Mouse (Mus musculus) cerebellum, postnatal 25 days (tissue): ENCODE measurements at regions not wholly inside any gene's neighbourhood (a gene's known extent, or its start where the extent isn't known, plus 50 kb on each side); places are given as distances from the start of the nearest gene placed in this dataset.

ENCODE experiments used
- DNase-seq, 2 experiments: peaks; one replicate each; pipeline ENCODE4 v3.0.0; 2021; ENCODE audit warnings: mixed read lengths in 2 of 2

- DNase-seq = no peak
Measured at GRCm38 (mm10) chr1:13834860-13835840, 2258.0 kb downstream of the 4930444P10Rik start.

- no peak for DNase-seq
Measured at GRCm38 (mm10) chr1:13807786-13808185, 2285.3 kb downstream of the 4930444P10Rik start.

GRCm38 (mm10) chr1:13800460-13800859, 2292.7 kb downstream of the 4930444P10Rik start:
- no peak for DNase-seq

DNA sequence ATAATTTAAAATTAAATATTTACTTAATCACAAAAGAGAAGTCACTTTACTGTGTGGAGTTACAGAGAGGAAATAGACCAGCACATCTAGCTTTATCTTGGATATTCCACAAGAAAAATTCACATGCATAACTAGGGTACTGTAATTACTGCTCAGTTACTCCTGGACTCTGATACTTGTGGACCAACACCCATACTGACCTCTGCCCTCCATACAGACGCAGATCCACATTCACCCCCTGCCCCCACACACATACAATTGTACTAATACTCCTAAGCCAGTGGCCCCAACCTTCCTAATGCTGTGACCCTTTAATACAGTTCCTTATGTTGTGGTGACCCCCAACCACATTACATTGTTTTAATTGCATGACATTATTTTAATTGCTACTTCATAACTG, 2294.3 kb downstream of the 4930444P10Rik start:
- no peak for DNase-seq

DNA sequence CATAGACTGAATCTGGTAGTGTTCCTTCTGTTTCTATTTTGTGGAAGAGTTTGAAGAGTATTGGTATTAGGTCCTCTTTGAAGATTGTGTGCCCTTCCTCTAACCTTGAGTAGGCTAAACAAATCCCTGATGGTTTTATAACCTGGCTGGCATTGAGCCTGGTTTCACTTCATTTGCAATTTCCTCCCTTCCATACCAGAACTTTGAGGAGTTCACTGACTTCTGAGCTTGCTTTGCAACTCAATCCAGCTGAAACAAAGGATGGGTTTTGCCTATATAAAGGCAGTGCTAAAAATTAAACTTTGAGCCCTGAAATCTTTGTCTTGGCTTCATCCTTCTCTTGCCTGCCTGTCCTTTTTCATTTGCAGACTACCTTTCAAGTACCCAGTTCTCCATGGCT, 2297.9 kb downstream of the 4930444P10Rik start:
- DNase-seq = no peak

- DNase-seq = peak; percentile 82 to 87
Measured at GRCm38 (mm10) chr1:13789318-13790085, 2303.6 kb downstream of the 4930444P10Rik start.

DNA sequence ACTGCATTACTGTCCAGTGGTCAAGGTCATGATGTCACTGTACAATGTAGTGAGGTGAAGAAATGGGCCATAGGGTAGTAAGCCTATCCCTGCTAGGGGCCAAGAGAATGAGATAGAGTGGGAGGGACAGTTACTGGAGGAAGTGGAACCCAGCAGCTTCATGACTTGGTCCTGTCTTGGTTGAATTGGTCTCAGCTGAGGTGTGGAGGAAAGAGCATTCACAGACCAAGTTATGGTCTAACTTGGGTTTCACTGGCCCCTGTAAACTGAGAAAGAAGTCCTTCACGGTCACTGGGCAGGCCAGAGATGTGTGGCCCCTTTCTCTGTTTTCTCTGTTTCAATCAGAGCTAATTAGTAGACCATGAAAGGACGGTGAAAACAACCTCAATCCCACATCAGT, 2306.1 kb downstream of the 4930444P10Rik start:
- no peak for DNase-seq

- peak; percentile 13 to 50 for DNase-seq
Measured at GRCm38 (mm10) chr1:13784396-13784795, 2308.7 kb downstream of the 4930444P10Rik start.

GRCm38 (mm10) chr1:13782633-13783032, 2310.5 kb downstream of the 4930444P10Rik start:
- DNase-seq = no peak

- DNase-seq = no peak
Measured at GRCm38 (mm10) chr1:13772106-13772505, 2321.0 kb downstream of the 4930444P10Rik start.

DNA sequence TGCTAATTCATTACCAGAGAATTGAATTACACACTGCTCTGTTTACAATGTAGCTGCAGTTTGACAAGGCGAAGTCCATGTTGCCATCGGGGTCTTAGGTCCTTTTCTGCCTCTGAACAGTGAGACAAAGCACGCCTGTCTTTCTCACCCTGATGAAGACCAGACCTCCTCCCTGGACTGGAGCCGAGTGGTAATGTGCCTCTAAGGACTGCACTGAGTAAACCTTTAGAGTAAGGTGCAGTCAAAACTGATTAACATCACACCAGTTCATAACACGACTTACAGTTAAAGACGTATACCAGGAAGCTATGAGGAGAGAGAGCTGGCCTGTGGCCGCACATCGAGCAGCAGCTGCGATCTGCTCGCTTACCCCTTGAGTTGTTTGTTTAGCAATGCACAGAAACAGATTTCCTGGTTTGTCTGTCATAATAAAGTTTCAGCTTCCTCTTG, 2322.1 kb downstream of the 4930444P10Rik start:
- DNase-seq = no peak

DNA sequence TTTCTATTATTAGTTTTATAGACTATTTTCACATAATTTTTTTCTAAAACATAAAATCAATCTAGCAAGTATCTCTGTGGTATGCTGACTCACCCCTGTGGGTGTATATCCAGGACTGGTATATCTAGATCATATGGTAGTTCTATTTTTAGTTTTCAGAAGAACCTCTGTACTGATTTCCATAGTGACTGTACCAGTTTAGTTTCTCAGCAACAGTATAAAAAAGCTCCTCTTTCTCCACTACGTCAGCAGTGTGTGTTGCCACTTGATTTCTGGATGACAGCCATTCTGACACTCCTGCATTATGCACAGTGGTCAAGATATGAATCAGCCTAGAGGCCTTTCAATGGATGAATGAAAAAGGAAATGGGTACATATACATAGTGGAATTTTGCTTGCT, 2338.6 kb downstream of the A830018L16Rik start:
- DNase-seq = no peak

GRCm38 (mm10) chr1:13751381-13751780, 2337.5 kb downstream of the A830018L16Rik start:
- no peak for DNase-seq
